Mouse (Mus musculus) urinary bladder, adult 2 months (tissue): ENCODE data around the gene Cfap57. TPM values are rescaled to one million over a fixed set of nuclear protein-coding genes. Genes with fewer than 3 reads are reported as not detected.

Source experiments
- DNase-seq: peaks from one replicate; pipeline ENCODE4 v3.0.0; 2022; ENCODE audit warnings: low spot score
- polyA plus RNA-seq: library from polyadenylated mRNA; depleted of rRNA; stranded (reverse); fragments of >200 nt; gene quantifications from 2 replicates; pipeline ENCODE4 v1.2.3, GENCODE M21; 2012; rRNA removed

The Cfap57 gene
- polyA plus RNA-seq: 0.04 and 0.08 TPM in 2 replicates

- DNase-seq: peak; percentile 74
Observed at GRCm38 (mm10) chr4:118620279-118620966, at the start of gene Cfap57, which contains the start of gene Ebna1bp2. Gene Cfap57 (minus strand): TSS chr4:118620777. Gene Ebna1bp2 (plus strand): TSS chr4:118620799.

DNA sequence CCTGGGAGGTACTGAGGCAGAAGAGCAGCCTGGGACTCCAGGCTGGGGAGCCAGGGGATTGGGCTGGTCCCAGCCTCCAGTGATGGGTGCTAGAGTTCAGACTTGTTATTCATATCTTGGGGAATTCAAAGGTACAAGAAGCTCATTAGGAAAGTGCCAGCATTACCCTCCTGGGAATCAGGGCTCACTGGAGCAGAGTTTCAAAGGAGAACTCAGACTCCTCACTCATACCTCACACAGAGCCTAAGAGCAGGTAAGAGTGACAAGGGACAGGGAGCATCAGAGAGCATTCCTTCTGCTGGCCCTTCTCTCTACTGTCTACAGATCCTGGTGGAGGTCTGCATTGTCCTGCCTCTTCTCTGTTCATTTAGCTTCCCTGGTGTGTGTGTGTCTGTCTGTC is 38.1 kb upstream of the Cfap57 start, which contains the start of gene Olfr62:
Gene Olfr62, plus strand, starts transcription at position 301 of the 400 bp plus-strand sequence.
- DNase-seq: no peak

DNA sequence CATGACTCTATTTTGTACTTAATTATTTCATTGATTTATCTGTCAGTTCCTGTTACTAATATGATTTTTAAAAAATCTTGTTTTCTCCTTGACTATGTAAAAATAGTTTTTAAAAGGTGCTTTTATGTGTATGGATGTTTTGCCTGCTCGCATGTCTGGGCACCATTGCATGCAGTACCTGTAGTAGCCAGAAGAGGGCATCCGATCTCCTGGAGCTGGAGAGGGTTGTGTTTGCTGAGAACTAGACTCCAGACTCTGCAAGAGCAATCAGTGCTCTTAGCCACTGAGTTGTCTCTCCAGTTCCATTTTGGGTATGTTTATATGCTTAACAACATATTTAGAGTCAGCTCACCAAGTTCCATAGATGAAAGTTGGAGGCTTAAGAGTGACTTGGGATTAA is 24.7 kb upstream of the Cfap57 start:
- no peak for DNase-seq

- no peak for DNase-seq
Observed at GRCm38 (mm10) chr4:118642346-118643190, 22.0 kb upstream of the Cfap57 start.

DNA sequence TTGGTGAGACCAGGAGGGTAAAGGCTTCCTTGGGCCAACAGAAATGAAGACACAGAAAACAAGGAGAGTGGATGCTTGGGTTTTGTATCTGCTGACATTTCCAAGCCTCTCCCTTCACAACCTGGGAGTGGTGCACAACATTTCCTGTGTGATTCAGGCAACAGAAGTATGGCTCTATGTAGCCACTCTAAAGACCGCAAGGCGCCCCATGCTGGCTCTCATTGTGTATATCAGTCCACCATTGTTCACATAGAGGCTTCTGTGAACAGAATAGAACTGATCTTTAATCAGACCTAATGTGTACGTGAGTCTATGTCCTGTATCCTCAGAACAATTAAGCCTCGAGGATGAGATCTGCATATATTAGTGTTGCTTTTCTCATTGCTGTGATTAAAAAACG is 9.7 kb upstream of the Cfap57 start:
- DNase-seq: no peak

- no peak for DNase-seq
Observed at GRCm38 (mm10) chr4:118621781-118622180, 1.2 kb upstream of the Cfap57 start.

- no peak for DNase-seq
Observed at GRCm38 (mm10) chr4:118620967-118621320, 367 bp upstream of the Cfap57 start.

DNA sequence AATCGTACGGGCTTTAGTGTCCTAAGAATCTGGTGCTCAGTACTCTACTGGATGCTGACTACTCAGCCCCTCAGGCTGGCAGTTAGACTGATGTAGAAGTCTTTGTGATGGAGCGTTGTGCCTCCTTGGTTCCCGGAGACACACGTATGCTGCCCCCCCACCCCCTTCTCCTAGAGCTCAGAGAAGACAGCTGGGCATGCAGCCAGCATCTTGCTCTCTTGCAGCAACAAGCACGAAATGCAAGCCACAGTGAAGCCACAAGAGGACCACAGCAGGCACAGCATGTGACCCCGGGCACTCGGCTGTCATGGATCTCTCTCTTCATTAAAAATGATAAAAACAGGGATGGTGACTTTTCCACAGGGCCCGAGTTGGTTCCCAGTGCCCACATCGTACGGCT is 5.2 kb downstream of the Cfap57 start:
- no peak for DNase-seq

GRCm38 (mm10) chr4:118612619-118613018 is 8.0 kb downstream of the Cfap57 start:
- DNase-seq: no peak

DNA sequence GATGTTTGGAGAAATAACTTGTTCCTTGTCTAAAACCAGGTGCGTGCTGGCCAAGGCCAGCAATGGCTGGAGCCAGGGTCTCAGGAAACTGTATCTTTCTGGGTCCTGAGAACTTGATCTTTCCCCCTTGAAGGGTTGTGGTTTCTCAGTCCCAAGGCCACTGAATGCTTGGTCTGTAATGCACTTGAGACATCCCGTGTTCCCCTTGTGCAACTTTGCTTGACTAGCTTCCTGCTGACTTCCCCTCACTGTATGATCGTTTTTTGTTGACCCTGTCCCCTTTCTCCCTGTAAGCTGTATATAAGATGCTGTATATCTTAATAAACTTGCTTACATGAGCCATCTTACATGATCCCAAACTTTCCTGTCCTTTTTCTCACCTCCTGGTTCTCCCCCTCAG is 10.7 kb downstream of the Cfap57 start:
- no peak for DNase-seq

GRCm38 (mm10) chr4:118604065-118604464 is 16.5 kb downstream of the Cfap57 start:
- no peak for DNase-seq

- no peak for DNase-seq
Observed at GRCm38 (mm10) chr4:118589733-118590130, 30.8 kb downstream of the Cfap57 start.

- DNase-seq: no peak
Observed at GRCm38 (mm10) chr4:118589053-118589732, 31.4 kb downstream of the Cfap57 start.

- no peak for DNase-seq
Observed at GRCm38 (mm10) chr4:118582629-118583028, 37.9 kb downstream of the Cfap57 start.

DNA sequence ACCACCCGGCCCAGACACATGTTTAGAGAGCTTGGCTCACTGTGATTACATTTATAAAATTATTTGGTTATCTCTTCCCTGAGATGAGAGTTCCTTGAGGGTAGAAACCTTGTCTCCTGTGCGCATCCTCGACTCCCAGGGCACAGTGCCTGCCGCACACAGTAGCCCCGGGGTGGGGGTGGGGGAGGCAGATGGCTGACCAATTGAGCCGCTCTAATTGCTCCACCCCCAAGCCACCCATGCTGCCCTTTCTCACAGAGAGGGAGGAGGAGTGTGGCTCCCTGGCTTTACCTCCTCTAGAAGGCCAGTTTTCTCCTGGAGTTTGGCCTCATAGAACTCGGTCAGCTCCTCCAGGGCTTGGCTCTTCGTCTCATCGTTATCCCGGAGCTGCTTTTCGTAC is 39.1 kb downstream of the Cfap57 start:
- DNase-seq: no peak

- no peak for DNase-seq
Observed at GRCm38 (mm10) chr4:118579313-118579712, 41.3 kb downstream of the Cfap57 start.

- DNase-seq: peak; percentile 67
Observed at GRCm38 (mm10) chr4:118576097-118576496, 44.5 kb downstream of the Cfap57 start.

GRCm38 (mm10) chr4:118571441-118571840 is 49.1 kb downstream of the Cfap57 start:
- DNase-seq: no peak

GRCm38 (mm10) chr4:118569320-118569719 is 51.3 kb downstream of the Cfap57 start:
- DNase-seq: no peak

DNA sequence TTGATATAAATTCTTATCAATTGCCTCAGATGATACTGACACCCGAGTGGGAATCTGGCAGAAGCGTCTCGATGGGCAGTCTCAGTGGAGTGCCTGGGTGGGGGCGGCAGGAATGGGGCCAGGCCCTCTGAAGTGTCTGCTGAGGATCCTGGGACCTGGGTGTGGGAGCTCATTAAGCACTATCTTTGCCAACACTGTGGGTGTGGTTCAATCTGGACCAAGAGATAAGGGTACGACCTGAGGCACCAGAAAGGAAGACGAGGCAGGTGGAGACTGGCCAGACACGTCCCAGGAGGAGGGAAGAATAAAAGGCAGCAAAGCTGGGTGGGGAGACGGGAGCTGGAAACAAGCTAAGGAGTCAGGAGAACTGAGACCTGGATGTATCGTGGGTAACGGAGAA is 51.9 kb downstream of the Cfap57 start:
- no peak for DNase-seq

GRCm38 (mm10) chr4:118566161-118566676 is 54.4 kb downstream of the Cfap57 start:
- no peak for DNase-seq

DNA sequence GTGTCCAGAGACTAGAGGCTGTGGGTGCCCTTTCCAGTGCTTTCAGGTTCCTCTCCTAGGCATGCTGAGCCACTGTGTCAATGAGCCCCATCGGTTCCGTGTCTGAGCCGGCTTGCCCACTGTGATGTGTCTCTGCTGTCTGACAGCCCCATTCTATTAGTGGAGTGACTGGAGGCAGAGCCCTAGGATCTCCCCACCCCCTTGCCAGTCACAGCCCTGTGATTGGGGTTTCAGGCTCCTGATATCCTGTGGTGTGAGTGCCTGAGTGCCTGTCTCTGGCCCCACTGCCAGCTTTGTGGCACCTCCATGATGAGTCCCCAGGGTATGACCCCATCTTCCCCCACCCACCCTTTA is 55.7 kb downstream of the Cfap57 start:
- no peak for DNase-seq
